In genomic region chr17:36314511-36314910, GRCm38 (mm10) we compare ENCODE assay signal across 8 mouse cellular contexts. TPM values are rescaled to one million over a fixed set of nuclear protein-coding genes. Genes with fewer than 3 reads are reported as not detected.
DNase-seq lines count a peak whose midpoint lies in the region; ATAC-seq lines count a peak whose summit lies in the region.

No protein-coding gene starts in this region.

- peaks cover 8% of the 10 kb centered on the region; the same call in 1 of the 2 replicates for H3K4me1 ChIP-seq in hindbrain, embryonic 13.5 days (replicated peaks)

- H3K36me3 ChIP-seq in hindbrain, embryonic 13.5 days, result no peaks in the 10 kb centered on the region
- no peaks in the 10 kb centered on the region for H3K36me3 ChIP-seq in macrophage (ENCODE audit: inconsistent target)

- DNase-seq in layer of hippocampus, adult 9-11 months, result peak; percentile 6
- DNase-seq in layer of hippocampus, adult 9-10 months (ENCODE audit: low spot score), result no peak
- peak; percentile 44 for DNase-seq in R1 (ENCODE audit: low read depth, low spot score)
- peak; percentile 66 for DNase-seq in embryo, embryonic 10.5 days (ENCODE audit: low spot score)
- peak; percentile 48 for DNase-seq in thymus, postnatal 0 days (ENCODE audit: low spot score)
- no peak for DNase-seq in gastrocnemius, postnatal 14 days

- H3K4me3 ChIP-seq in hindbrain, embryonic 13.5 days, result peak overlapping the region; percentile 49
- peak overlapping the region; percentile 35 for H3K4me3 ChIP-seq in macrophage (ENCODE audit: inconsistent target)

- no peaks in the 10 kb centered on the region for H3K9me3 ChIP-seq in hindbrain, embryonic 13.5 days

- no peaks in the 10 kb centered on the region for H3K27me3 ChIP-seq in hindbrain, embryonic 13.5 days

- WGBS in hindbrain, embryonic 13.5 days, result under 1% methylated on average over 9 of the region's 9 CpGs
- WGBS in macrophage (ENCODE audit: missing documents), result 22% methylated on average over 7 of the region's 9 CpGs

- no peaks in the 10 kb centered on the region for H3K79me2 ChIP-seq in macrophage (ENCODE audit: inconsistent target)

- intact Hi-C loops in gastrocnemius, postnatal 14 days (cut with DNase I; ENCODE audit: low total_unique reads), result no loop called here

- ATAC-seq in hindbrain, embryonic 13.5 days (ENCODE audit: low FRiP score), result peak; percentile 57

- H3K4me2 ChIP-seq in hindbrain, embryonic 13.5 days, result peak overlapping the region; percentile 62

- H3K9ac ChIP-seq in hindbrain, embryonic 13.5 days, result peak overlapping the region; percentile 73

- H3K27ac ChIP-seq in hindbrain, embryonic 13.5 days, result peak overlapping the region; percentile 93
- no peak overlapping the region for H3K27ac ChIP-seq in macrophage

RNA-seq across cellular contexts. Expression of gene H2-M10.1, which starts 11.4 kb away (rescaled TPM):
- polyA plus RNA-seq in hindbrain, embryonic 13.5 days (2015; fragmentation: Nextera tagmentation; extraction: Ambion mirVana), result not detected in 2 replicates
- not detected for total RNA-seq in macrophage (2018; cell fraction: chromatin; rRNA removed)
- not detected for total RNA-seq in macrophage (2018; cell fraction: cytosol; rRNA removed)
- total RNA-seq in macrophage (2018; cell fraction: nucleus; rRNA removed), result not detected
- not detected in 3 replicates for polyA plus RNA-seq in macrophage (2018)
- 0.22 and 0.34 TPM in 2 replicates for polyA plus RNA-seq in thymus, postnatal 0 days (2015; fragmentation: Nextera tagmentation; extraction: Ambion mirVana)
- not detected for total RNA-seq in gastrocnemius, postnatal 14 days (2021)

RNA-seq across cellular contexts. Expression of gene H2-M10.2, which starts 28.2 kb away (rescaled TPM):
- 0.16 TPM in 1 of 2 replicates, not detected in the other for polyA plus RNA-seq in hindbrain, embryonic 13.5 days (2015; fragmentation: Nextera tagmentation; extraction: Ambion mirVana)
- not detected for total RNA-seq in macrophage (2018; cell fraction: chromatin; rRNA removed)
- total RNA-seq in macrophage (2018; cell fraction: cytosol; rRNA removed), result not detected
- total RNA-seq in macrophage (2018; cell fraction: nucleus; rRNA removed), result not detected
- not detected in 3 replicates for polyA plus RNA-seq in macrophage (2018)
- 0.12 TPM in 1 of 2 replicates, not detected in the other for polyA plus RNA-seq in thymus, postnatal 0 days (2015; fragmentation: Nextera tagmentation; extraction: Ambion mirVana)
- total RNA-seq in gastrocnemius, postnatal 14 days (2021), result not detected

RNA-seq across cellular contexts. Expression of gene Trim39, which starts 42.5 kb away (rescaled TPM):
- polyA plus RNA-seq in hindbrain, embryonic 13.5 days (2015; fragmentation: Nextera tagmentation; extraction: Ambion mirVana), result 28.3 and 29.7 TPM in 2 replicates
- 10 to 100 TPM; 16.8 to 47.5 (median 35.2) TPM for total RNA-seq in macrophage (2018; cell fraction: chromatin; rRNA removed)
- total RNA-seq in macrophage (2018; cell fraction: cytosol; rRNA removed), result 1 to 10 TPM; 1.8 to 7.7 (median 5.8) TPM
- 10 to 100 TPM; 17.3 to 43.8 (median 26.8) TPM for total RNA-seq in macrophage (2018; cell fraction: nucleus; rRNA removed)
- polyA plus RNA-seq in macrophage (2018), result 5.5 to 8.2 TPM (median 7.4 TPM) in 3 replicates
- polyA plus RNA-seq in thymus, postnatal 0 days (2015; fragmentation: Nextera tagmentation; extraction: Ambion mirVana), result 11.4 and 16.1 TPM in 2 replicates
- 1 to 10 TPM; 3.1 to 4.1 TPM for total RNA-seq in gastrocnemius, postnatal 14 days (2021)

RNA-seq across cellular contexts. Expression of gene H2-M10.3, which starts 53.7 kb away (rescaled TPM):
- not detected in 2 replicates for polyA plus RNA-seq in hindbrain, embryonic 13.5 days (2015; fragmentation: Nextera tagmentation; extraction: Ambion mirVana)
- total RNA-seq in macrophage (2018; cell fraction: chromatin; rRNA removed), result not detected
- total RNA-seq in macrophage (2018; cell fraction: cytosol; rRNA removed), result not detected
- not detected for total RNA-seq in macrophage (2018; cell fraction: nucleus; rRNA removed)
- not detected in 3 replicates for polyA plus RNA-seq in macrophage (2018)
- 0.08 TPM in 1 of 2 replicates, not detected in the other for polyA plus RNA-seq in thymus, postnatal 0 days (2015; fragmentation: Nextera tagmentation; extraction: Ambion mirVana)
- not detected for total RNA-seq in gastrocnemius, postnatal 14 days (2021)

RNA-seq across cellular contexts. Expression of gene Rpp21, which starts 56.6 kb away (rescaled TPM):
- 104 and 122 TPM in 2 replicates for polyA plus RNA-seq in hindbrain, embryonic 13.5 days (2015; fragmentation: Nextera tagmentation; extraction: Ambion mirVana)
- total RNA-seq in macrophage (2018; cell fraction: chromatin; rRNA removed), result 10 to 100 TPM in 24 of 26 experiments, 1 to 10 TPM in 2; 7.8 to 67.7 (median 23.6) TPM
- total RNA-seq in macrophage (2018; cell fraction: cytosol; rRNA removed), result 10 to 100 TPM; 19.1 to 41.4 (median 28.1) TPM
- 10 to 100 TPM; 10.6 to 52.7 (median 33.4) TPM for total RNA-seq in macrophage (2018; cell fraction: nucleus; rRNA removed)
- 14.2 to 42.9 TPM (median 31.7 TPM) in 3 replicates for polyA plus RNA-seq in macrophage (2018)
- polyA plus RNA-seq in thymus, postnatal 0 days (2015; fragmentation: Nextera tagmentation; extraction: Ambion mirVana), result 155 and 159 TPM in 2 replicates
- total RNA-seq in gastrocnemius, postnatal 14 days (2021), result 10 to 100 TPM; 22.5 to 23.4 TPM

Comparison
In these comparisons a context has a peak if more than half of its experiments do, and no peak if none do; other contexts are left out.
1. DNase-seq: peak in layer of hippocampus, adult 9-11 months (single experiment), R1 (single experiment), embryo, embryonic 10.5 days (single experiment) and thymus, postnatal 0 days (single experiment); none in layer of hippocampus, adult 9-10 months (single experiment) and gastrocnemius, postnatal 14 days (single experiment).